Mouse (Mus musculus): ENCODE measurements around the gene Clint1. TPM values are rescaled to one million over a fixed set of nuclear protein-coding genes. Genes with fewer than 3 reads are reported as not detected.
"Not testable (repeated sequence)": the region's sequence is repeated elsewhere in the genome, so short reads cannot be mapped to it uniquely, and the experiment has no call there.

Clint1 gene
- polyA plus RNA-seq, 1 experiment from 2014 or later: 80.0 TPM

DNA sequence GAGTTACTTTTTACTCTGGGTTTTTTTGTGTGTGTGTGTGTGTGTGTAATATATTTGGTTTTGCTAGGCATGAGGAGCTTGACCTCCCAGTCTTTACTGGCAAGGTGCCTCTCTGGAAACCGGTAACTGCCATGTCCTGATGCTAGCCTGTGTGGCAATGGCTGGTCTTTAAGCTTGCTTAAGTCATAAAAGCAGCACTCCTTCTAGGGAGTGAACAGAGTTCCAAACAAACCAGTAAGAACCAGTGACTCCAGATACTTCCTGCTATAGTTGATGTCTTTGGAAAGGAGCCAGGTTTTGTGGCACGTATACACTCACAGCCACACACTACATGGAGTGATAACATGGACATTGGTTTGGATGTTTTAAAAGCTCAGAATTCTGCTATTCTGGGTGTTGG is 24.2 kb downstream of the Clint1 start:
- no peaks in the 10 kb centered on the region for H3K9me3 ChIP-seq
- no peaks in the 10 kb centered on the region for H3K27me3 ChIP-seq (ENCODE audit: insufficient read depth, poor library complexity, severe bottlenecking)
- no peak for DNase-seq (ENCODE audit: low spot score)
- peaks cover 27% of the 10 kb centered on the region for H3K4me1 ChIP-seq
- H3K36me3 ChIP-seq: 0 out of 2 replicates have a peak, but pooled peaks cover 6% of the 10 kb centered on the region
- no peak overlapping the region for H3K4me3 ChIP-seq
- H3K27ac ChIP-seq: no peak overlapping the region
- 78% methylated on average over 2 of the region's 2 CpGs for WGBS

- not testable (repeated sequence) for H3K4me3 ChIP-seq; DNase-seq (ENCODE audit: low spot score); H3K36me3 ChIP-seq; H3K9me3 ChIP-seq; H3K27me3 ChIP-seq (ENCODE audit: insufficient read depth, poor library complexity, severe bottlenecking); H3K27ac ChIP-seq
- WGBS: 44% methylated on average over 4 of the region's 4 CpGs
- H3K4me1 ChIP-seq: peaks cover 38% of the 10 kb centered on the region
Measured at GRCm38 (mm10) chr11:45879366-45879765, 27.5 kb downstream of the Clint1 start.

DNA sequence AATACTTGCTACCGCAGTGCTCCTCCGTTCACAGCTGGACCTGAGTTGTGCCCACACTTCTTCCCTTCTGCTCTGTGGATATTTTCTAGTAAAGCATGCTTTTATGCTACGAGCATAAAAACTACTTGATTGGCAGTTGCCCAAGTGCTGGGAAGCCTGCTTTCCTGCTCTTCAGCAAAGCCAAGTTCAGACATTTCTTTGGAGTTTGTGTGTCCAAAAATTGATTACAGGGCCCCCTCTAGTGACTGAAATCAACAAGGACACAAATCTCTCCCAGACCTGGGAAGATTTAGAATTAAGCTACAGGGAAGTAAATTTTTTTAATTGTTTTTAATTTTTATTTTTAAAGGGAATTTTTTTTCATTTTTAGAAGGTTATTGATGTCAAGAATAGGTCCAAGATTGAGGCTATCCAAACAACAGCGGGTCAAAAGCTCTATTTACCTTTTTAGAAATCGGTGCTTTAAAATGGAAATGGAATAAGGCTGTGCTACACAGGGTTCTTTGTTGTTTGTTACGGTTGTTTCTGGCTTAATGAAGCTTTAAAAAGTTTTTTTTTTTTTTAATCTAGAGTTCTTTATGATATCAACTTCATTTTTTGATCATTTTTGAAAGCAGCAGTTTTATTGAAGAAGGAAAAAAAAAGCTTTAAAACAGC is 29.3 kb downstream of the Clint1 start:
- Histone ChIP-seq H3K4me3 (no peak overlapping the region), H3K4me1 (peaks cover 38% of the 10 kb centered on the region), H3K27ac (no peak overlapping the region), H3K27me3 (ENCODE audit: insufficient read depth, poor library complexity, severe bottlenecking) (no peaks in the 10 kb centered on the region), H3K9me3 (no peaks in the 10 kb centered on the region), H3K36me3 (peaks cover 17% of the 10 kb centered on the region; the same call in 1 of the 2 replicates)
- WGBS: 77% methylated on average over 6 of the region's 6 CpGs
- DNase-seq (ENCODE audit: low spot score): no peak

DNA sequence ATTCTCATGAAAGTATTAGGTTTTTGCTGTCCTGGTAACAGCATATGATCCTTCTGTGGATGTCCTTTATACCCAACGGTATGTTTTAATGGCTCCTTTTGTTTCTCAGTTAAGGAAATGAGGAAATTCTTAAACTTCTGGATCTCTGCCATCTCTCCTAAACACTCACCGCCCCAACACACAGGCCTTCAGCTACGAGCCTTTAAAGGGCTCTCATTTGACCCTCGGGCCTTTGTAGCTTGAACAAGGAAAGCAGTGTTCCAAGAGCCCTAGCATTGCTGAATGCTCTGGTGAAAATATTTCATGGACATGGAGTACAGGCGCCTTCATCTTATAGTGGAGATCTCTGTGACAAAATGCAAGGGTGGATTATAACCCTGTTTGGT is 29.8 kb downstream of the Clint1 start:
- 54% methylated on average over 5 of the region's 5 CpGs for WGBS
- peaks cover 22% of the 10 kb centered on the region for H3K36me3 ChIP-seq
- no peak overlapping the region for H3K4me3 ChIP-seq
- DNase-seq (ENCODE audit: low spot score): no peak
- H3K4me1 ChIP-seq: peaks cover 38% of the 10 kb centered on the region
- H3K9me3 ChIP-seq: no peaks in the 10 kb centered on the region
- H3K27me3 ChIP-seq (ENCODE audit: insufficient read depth, poor library complexity, severe bottlenecking): no peaks in the 10 kb centered on the region
- H3K27ac ChIP-seq: no peak overlapping the region; the same call in 1 of the 2 replicates

- H3K4me3 ChIP-seq: no peak overlapping the region; the same call in 1 of the 2 replicates
- H3K9me3 ChIP-seq: no peaks in the 10 kb centered on the region
- no peaks in the 10 kb centered on the region for H3K27me3 ChIP-seq (ENCODE audit: insufficient read depth, poor library complexity, severe bottlenecking)
- DNase-seq (ENCODE audit: low spot score): no peak
- 37% methylated on average over 8 of the region's 8 CpGs for WGBS
- no peak overlapping the region for H3K27ac ChIP-seq
- H3K36me3 ChIP-seq: peaks cover 39% of the 10 kb centered on the region
- peaks cover 37% of the 10 kb centered on the region for H3K4me1 ChIP-seq
Measured at GRCm38 (mm10) chr11:45883270-45883931, 31.6 kb downstream of the Clint1 start.

DNA sequence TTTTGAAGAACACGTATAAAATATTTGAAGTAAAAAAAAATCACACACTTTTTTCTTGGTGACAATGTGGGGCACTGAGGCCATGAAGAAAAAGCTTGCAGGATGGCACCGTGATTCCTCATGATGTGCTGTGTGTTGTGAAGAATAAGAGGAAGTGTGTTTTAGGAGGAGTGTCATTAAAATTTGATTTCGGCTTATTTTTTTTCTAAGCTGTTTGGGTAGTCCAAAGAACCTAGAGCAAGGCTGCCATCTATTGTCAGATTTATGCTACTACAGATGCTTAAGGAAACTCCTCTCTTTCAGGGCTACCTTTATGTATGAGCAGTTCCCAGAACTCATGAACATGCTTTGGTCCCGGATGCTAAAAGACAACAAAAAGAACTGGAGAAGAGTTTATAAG is 32.2 kb downstream of the Clint1 start:
- no peak for DNase-seq (ENCODE audit: low spot score)
- no peak overlapping the region for H3K4me3 ChIP-seq
- H3K36me3 ChIP-seq: peaks cover 44% of the 10 kb centered on the region
- no peaks in the 10 kb centered on the region for H3K9me3 ChIP-seq
- no peaks in the 10 kb centered on the region for H3K27me3 ChIP-seq (ENCODE audit: insufficient read depth, poor library complexity, severe bottlenecking)
- peaks cover 31% of the 10 kb centered on the region for H3K4me1 ChIP-seq
- no peak overlapping the region for H3K27ac ChIP-seq
- WGBS: 61% methylated on average over 4 of the region's 4 CpGs

- Histone ChIP-seq H3K27ac (no peak overlapping the region), H3K9me3 (no peaks in the 10 kb centered on the region), H3K4me3 (no peak overlapping the region), H3K36me3 (peaks cover 59% of the 10 kb centered on the region), H3K27me3 (ENCODE audit: insufficient read depth, poor library complexity, severe bottlenecking) (no peaks in the 10 kb centered on the region), H3K4me1 (peaks cover 15% of the 10 kb centered on the region)
- WGBS: 90% methylated on average over 5 of the region's 5 CpGs
- DNase-seq (ENCODE audit: low spot score): no peak
Measured at GRCm38 (mm10) chr11:45885606-45886230, 33.9 kb downstream of the Clint1 start.

GRCm38 (mm10) chr11:45886596-45886995 is 34.7 kb downstream of the Clint1 start:
- Histone ChIP-seq H3K9me3 (no peaks in the 10 kb centered on the region), H3K27me3 (ENCODE audit: insufficient read depth, poor library complexity, severe bottlenecking) (no peaks in the 10 kb centered on the region), H3K4me3 (no peak overlapping the region), H3K36me3 (peaks cover 67% of the 10 kb centered on the region), H3K4me1 (peaks cover 12% of the 10 kb centered on the region), H3K27ac (no peak overlapping the region)
- WGBS: 92% methylated on average over 5 of the region's 5 CpGs
- DNase-seq (ENCODE audit: low spot score): no peak

DNA sequence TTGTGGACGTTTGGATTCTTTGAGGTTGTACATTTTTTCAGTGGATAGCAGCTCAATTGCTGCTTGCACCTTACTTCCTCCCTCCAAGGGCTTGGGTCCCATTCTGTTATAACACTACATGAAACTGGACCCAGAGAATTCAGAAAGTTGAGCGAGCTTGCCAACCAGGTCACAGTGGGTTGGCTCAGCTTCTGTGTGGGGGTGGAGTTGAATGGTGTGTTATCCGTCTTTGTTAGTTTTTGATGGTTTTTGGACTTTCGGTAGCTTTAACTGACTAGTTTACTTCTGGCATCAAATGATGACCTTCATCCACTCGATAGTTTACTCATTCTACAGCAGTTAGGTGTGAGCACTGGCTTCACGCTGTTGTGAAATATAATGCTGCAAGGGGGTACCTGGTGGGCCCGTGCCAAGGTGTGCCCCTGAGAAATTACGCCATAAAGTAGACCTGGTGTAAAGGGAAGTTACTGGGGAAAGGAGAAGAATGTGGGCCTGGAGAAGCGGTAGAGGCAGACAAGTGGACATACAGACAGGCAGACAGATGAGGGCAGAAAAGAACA is 36.7 kb downstream of the Clint1 start:
- Histone ChIP-seq H3K9me3 (no peaks in the 10 kb centered on the region), H3K4me3 (no peak overlapping the region), H3K27ac (no peak overlapping the region), H3K27me3 (ENCODE audit: insufficient read depth, poor library complexity, severe bottlenecking) (no peaks in the 10 kb centered on the region), H3K36me3 (peaks cover 80% of the 10 kb centered on the region), H3K4me1 (peaks cover 4% of the 10 kb centered on the region)
- no peak for DNase-seq (ENCODE audit: low spot score)
- 92% methylated on average over 9 of the region's 9 CpGs for WGBS

- 83% methylated on average over 3 of the region's 3 CpGs for WGBS
- H3K9me3 ChIP-seq: no peaks in the 10 kb centered on the region
- DNase-seq (ENCODE audit: low spot score): no peak
- H3K4me3 ChIP-seq: no peak overlapping the region
- no peak overlapping the region for H3K27ac ChIP-seq
- H3K36me3 ChIP-seq: peaks cover 89% of the 10 kb centered on the region
- no peaks in the 10 kb centered on the region; the same call in 1 of the 2 replicates for H3K4me1 ChIP-seq
- H3K27me3 ChIP-seq (ENCODE audit: insufficient read depth, poor library complexity, severe bottlenecking): no peaks in the 10 kb centered on the region
Measured at GRCm38 (mm10) chr11:45889981-45890380, 38.1 kb downstream of the Clint1 start.

GRCm38 (mm10) chr11:45890423-45890822 is 38.6 kb downstream of the Clint1 start:
- H3K9me3 ChIP-seq: no peaks in the 10 kb centered on the region
- H3K27me3 ChIP-seq (ENCODE audit: insufficient read depth, poor library complexity, severe bottlenecking): no peaks in the 10 kb centered on the region
- 90% methylated on average over 20 of the region's 20 CpGs for WGBS
- no peak overlapping the region for H3K4me3 ChIP-seq
- no peak overlapping the region for H3K27ac ChIP-seq
- H3K4me1 ChIP-seq: no peaks in the 10 kb centered on the region; the same call in 1 of the 2 replicates
- peaks cover 91% of the 10 kb centered on the region for H3K36me3 ChIP-seq
- no peak for DNase-seq (ENCODE audit: low spot score)

DNA sequence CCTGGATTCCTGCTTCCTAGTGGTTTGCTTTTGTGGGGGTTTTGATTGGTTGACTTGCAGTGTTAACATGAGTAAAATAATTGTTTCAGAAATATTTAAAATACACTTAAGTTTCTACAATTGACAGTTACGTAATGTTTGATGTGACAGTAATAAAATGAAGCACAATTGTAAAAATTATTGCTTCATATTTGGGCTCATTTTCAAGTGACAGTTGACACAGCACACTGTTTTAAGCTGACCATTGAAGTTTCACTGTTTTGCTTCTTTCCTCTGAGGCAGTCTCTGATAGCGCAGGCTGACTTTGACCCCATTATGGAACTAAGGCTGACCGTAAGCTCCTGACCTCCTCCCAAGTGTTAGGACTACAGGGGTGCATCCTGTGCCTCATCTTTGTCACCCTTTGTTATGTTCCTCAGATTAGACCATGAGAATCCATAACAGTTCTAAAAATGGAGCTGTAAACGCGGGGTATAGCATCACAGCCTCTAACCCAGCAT is 41.1 kb downstream of the Clint1 start:
- no peak overlapping the region for H3K27ac ChIP-seq
- no peak for DNase-seq (ENCODE audit: low spot score)
- no peak overlapping the region for H3K4me3 ChIP-seq
- H3K4me1 ChIP-seq: no peaks in the 10 kb centered on the region; the same call in 1 of the 2 replicates
- WGBS: 73% methylated on average over 5 of the region's 5 CpGs
- H3K36me3 ChIP-seq: peaks cover 80% of the 10 kb centered on the region
- H3K9me3 ChIP-seq: no peaks in the 10 kb centered on the region
- H3K27me3 ChIP-seq (ENCODE audit: insufficient read depth, poor library complexity, severe bottlenecking): no peaks in the 10 kb centered on the region

- Histone ChIP-seq H3K36me3 (peaks cover 56% of the 10 kb centered on the region), H3K9me3 (no peaks in the 10 kb centered on the region), H3K27me3 (ENCODE audit: insufficient read depth, poor library complexity, severe bottlenecking) (no peaks in the 10 kb centered on the region), H3K27ac (no peak overlapping the region), H3K4me3 (no peak overlapping the region), H3K4me1 (no peaks in the 10 kb centered on the region; the same call in 1 of the 2 replicates)
- WGBS: 85% methylated on average over 2 of the region's 2 CpGs
- DNase-seq (ENCODE audit: low spot score): no peak
Measured at GRCm38 (mm10) chr11:45897392-45897791, 45.5 kb downstream of the Clint1 start.
